Mouse (Mus musculus): ENCODE measurements around the gene Ccdc82.

- TF ChIP-seq POLR2A (IDR thresholded peaks at IDR 0.05; ENCODE audit: low read depth, low read length) (peak; percentile 44), BHLHE40 (IDR thresholded peaks at IDR 0.05; ENCODE audit: low read depth, low read length) (peak; percentile 68), CTCF (conservative IDR thresholded peaks at IDR 0.05 in 1 of 2, IDR thresholded peaks at IDR 0.05 in 1 of 2; ENCODE audit: low read depth in 2 of 2, low read length in 2 of 2) (peak in 1 of 2 experiments; percentile 78; a peak in 2 of 4 replicates), EP300 (IDR thresholded peaks at IDR 0.05; ENCODE audit: low read length) (peak; percentile 68), SIN3A (IDR thresholded peaks at IDR 0.05; ENCODE audit: low read length) (peak; percentile 57), KAT2A (IDR thresholded peaks at IDR 0.05; ENCODE audit: insufficient replicate concordance, low read length) (0 out of 2 replicates have a peak, but pooled peaks have one; percentile 27), POLR2AphosphoS2 (IDR thresholded peaks at IDR 0.05; ENCODE audit: low read depth, low read length) (no peak), ZNF384 (IDR thresholded peaks at IDR 0.05; ENCODE audit: low read depth, low read length) (no peak), E2F4 (IDR thresholded peaks at IDR 0.05; ENCODE audit: insufficient replicate concordance, low read depth, low read length) (no peak)
These were observed 49.7 kb downstream of the Ccdc82 start for GRCm38 (mm10) chr9:13296274-13297121.
